Mouse (Mus musculus) forebrain, embryonic 14.5 days (tissue): ENCODE measurements around the gene Nectin1. TPM values are rescaled to one million over a fixed set of nuclear protein-coding genes. Genes with fewer than 3 reads are reported as not detected.

ENCODE experiments used
- ATAC-seq: fragments of 200-750 bp; cut with Nextera tagmentation; 2 replicates; pipeline ENCODE4 v1.8.0; 2017; ENCODE audit warnings: mild to moderate bottlenecking, moderate library complexity
- DNase-seq: peaks from one replicate; pipeline ENCODE4 v3.0.0-alpha.2; 2015; ENCODE audit warnings: low spot score
- H3K27ac ChIP-seq: fragments of 300-500 bp; sonication (generic); 2 replicates; pipeline ENCODE4 v1.5.1; 2014; ENCODE audit warnings: low read depth, mild to moderate bottlenecking, control low read depth, low read length, moderate library complexity
- H3K27me3 ChIP-seq: fragments of 300-500 bp; sonication (generic); replicated peaks from 2 replicates; pipeline ENCODE4 v1.6.1; 2014; ENCODE audit warnings: low read length, control low read depth, mixed read lengths; ENCODE audit not compliant: control insufficient read depth, insufficient read depth
- H3K36me3 ChIP-seq: fragments of 300-500 bp; sonication (generic); 2 replicates; pipeline ENCODE4 v1.6.1; 2014; ENCODE audit warnings: low read length, control low read depth; ENCODE audit not compliant: control insufficient read depth, insufficient read depth
- H3K4me1 ChIP-seq: fragments of 300-500 bp; sonication (generic); 2 replicates; pipeline ENCODE4 v1.6.1; 2014; ENCODE audit warnings: antibody characterized with exemption, low read length, control low read depth; ENCODE audit not compliant: control insufficient read depth, insufficient read depth
- H3K4me2 ChIP-seq: fragments of 300-500 bp; sonication (generic); 2 replicates; pipeline ENCODE4 v1.6.1; 2014; ENCODE audit warnings: mild to moderate bottlenecking, control low read depth, low read length
- H3K4me3 ChIP-seq: fragments of 300-500 bp; sonication (generic); 2 replicates; pipeline ENCODE4 v1.5.1; 2014; ENCODE audit warnings: low read depth, low read length, control low read depth
- H3K9ac ChIP-seq: fragments of 300-500 bp; sonication (generic); 2 replicates; pipeline ENCODE4 v1.6.1; 2014; ENCODE audit warnings: mild to moderate bottlenecking, low read length, control low read depth, moderate library complexity
- H3K9me3 ChIP-seq: fragments of 300-500 bp; sonication (generic); replicated peaks from 2 replicates; pipeline ENCODE4 v1.6.1; 2016; ENCODE audit warnings: low read length, control low read depth, mixed read lengths; ENCODE audit not compliant: control insufficient read depth
- WGBS: fragments of 180-500 bp; shearing (Covaris S2); extraction: QIAGEN DNeasy Blood & Tissue Kit; methylation state at CpG from one replicate; pipeline ENCODE4 v1.1.7; 2014; 5-methylcytosine and 5-hydroxymethylcytosine counted together
- polyA plus RNA-seq: library from polyadenylated mRNA; unstranded; fragments of >200 nt; fragmentation: Nextera tagmentation; extraction: Ambion mirVana; gene quantifications from 2 replicates; pipeline ENCODE4 v1.2.1, GENCODE M21; 2014

The Nectin1 gene
- polyA plus RNA-seq, 1 experiment from 2014 or later = 8.5 TPM

GRCm38 (mm10) chr9:43765419-43766179, 21.8 kb downstream of the Nectin1 start:
- Histone ChIP-seq H3K36me3 (no peaks in the 10 kb centered on the region), H3K4me2 (no peak overlapping the region), H3K27ac (no peak overlapping the region), H3K4me1 (peaks cover 39% of the 10 kb centered on the region), H3K27me3 (no peaks in the 10 kb centered on the region), H3K9ac (peak overlapping the region; percentile 10; the same call in 1 of the 2 replicates), H3K9me3 (no peaks in the 10 kb centered on the region; the same call in 1 of the 2 replicates), H3K4me3 (no peak overlapping the region)
- DNase-seq = no peak
- WGBS = 70% methylated on average over 14 of the region's 14 CpGs
- ATAC-seq = no peak

GRCm38 (mm10) chr9:43768779-43769178, 25.0 kb downstream of the Nectin1 start:
- ATAC-seq (peak; percentile 71), DNase-seq (peak; percentile 67)
- Histone ChIP-seq H3K4me2 (no peak overlapping the region), H3K9ac (peak overlapping the region; percentile 13; the same call in 1 of the 2 replicates), H3K4me1 (peaks cover 23% of the 10 kb centered on the region), H3K36me3 (no peaks in the 10 kb centered on the region), H3K9me3 (no peaks in the 10 kb centered on the region; the same call in 1 of the 2 replicates), H3K27ac (peak overlapping the region; percentile 54; the same call in 1 of the 2 replicates), H3K27me3 (no peaks in the 10 kb centered on the region), H3K4me3 (no peak overlapping the region)
- 19% methylated on average over 4 of the region's 4 CpGs for WGBS

GRCm38 (mm10) chr9:43769228-43769627, 25.4 kb downstream of the Nectin1 start:
- Histone ChIP-seq H3K4me2 (no peak overlapping the region), H3K27ac (0 out of 2 replicates have a peak overlapping the region, but pooled peaks have one; percentile 54), H3K9ac (no peak overlapping the region), H3K4me1 (peaks cover 23% of the 10 kb centered on the region), H3K9me3 (no peaks in the 10 kb centered on the region), H3K4me3 (no peak overlapping the region), H3K27me3 (no peaks in the 10 kb centered on the region), H3K36me3 (no peaks in the 10 kb centered on the region)
- DNase-seq (no peak), ATAC-seq (no peak)
- 81% methylated on average over 7 of the region's 7 CpGs for WGBS

GRCm38 (mm10) chr9:43769940-43770339, 26.2 kb downstream of the Nectin1 start:
- Histone ChIP-seq H3K9ac (no peak overlapping the region), H3K36me3 (no peaks in the 10 kb centered on the region), H3K4me2 (no peak overlapping the region), H3K27ac (no peak overlapping the region), H3K9me3 (no peaks in the 10 kb centered on the region), H3K4me1 (peaks cover 23% of the 10 kb centered on the region), H3K4me3 (no peak overlapping the region), H3K27me3 (no peaks in the 10 kb centered on the region)
- 77% methylated on average over 4 of the region's 4 CpGs for WGBS
- ATAC-seq (no peak), DNase-seq (no peak)

- Histone ChIP-seq H3K4me3 (no peak overlapping the region), H3K9me3 (no peaks in the 10 kb centered on the region), H3K27me3 (no peaks in the 10 kb centered on the region), H3K9ac (no peak overlapping the region), H3K4me2 (no peak overlapping the region), H3K36me3 (no peaks in the 10 kb centered on the region), H3K27ac (no peak overlapping the region), H3K4me1 (peaks cover 23% of the 10 kb centered on the region)
- no peak for DNase-seq
- 65% methylated on average over 1 of the region's 1 CpGs for WGBS
- ATAC-seq = no peak
Measured at GRCm38 (mm10) chr9:43771041-43771440, 27.3 kb downstream of the Nectin1 start.

- H3K27ac ChIP-seq = no peak overlapping the region
- ATAC-seq (no peak), DNase-seq (no peak)
- H3K36me3 ChIP-seq = no peaks in the 10 kb centered on the region
- H3K9ac ChIP-seq = no peak overlapping the region
- H3K9me3 ChIP-seq = no peaks in the 10 kb centered on the region
- no peak overlapping the region for H3K4me3 ChIP-seq
- WGBS = 91% methylated on average over 6 of the region's 6 CpGs
- no peaks in the 10 kb centered on the region for H3K27me3 ChIP-seq
- no peak overlapping the region for H3K4me2 ChIP-seq
- peaks cover 25% of the 10 kb centered on the region for H3K4me1 ChIP-seq
Measured at GRCm38 (mm10) chr9:43772460-43772859, 28.7 kb downstream of the Nectin1 start.

- no peak for DNase-seq
- Histone ChIP-seq H3K4me1 (peaks cover 21% of the 10 kb centered on the region), H3K9me3 (no peaks in the 10 kb centered on the region), H3K4me3 (no peak overlapping the region), H3K36me3 (no peaks in the 10 kb centered on the region), H3K27ac (no peak overlapping the region), H3K9ac (no peak overlapping the region), H3K4me2 (no peak overlapping the region), H3K27me3 (no peaks in the 10 kb centered on the region)
- 87% methylated on average over 2 of the region's 2 CpGs for WGBS
- no peak for ATAC-seq
Measured at GRCm38 (mm10) chr9:43773521-43773920, 29.7 kb downstream of the Nectin1 start.

GRCm38 (mm10) chr9:43774427-43774826, 30.6 kb downstream of the Nectin1 start:
- Histone ChIP-seq H3K4me2 (no peak overlapping the region), H3K4me1 (peaks cover 12% of the 10 kb centered on the region), H3K9me3 (no peaks in the 10 kb centered on the region), H3K36me3 (no peaks in the 10 kb centered on the region), H3K9ac (no peak overlapping the region), H3K27me3 (no peaks in the 10 kb centered on the region), H3K4me3 (no peak overlapping the region), H3K27ac (no peak overlapping the region)
- 79% methylated on average over 5 of the region's 5 CpGs for WGBS
- no peak for DNase-seq
- ATAC-seq = no peak

- peak; percentile 37 for ATAC-seq
- H3K27ac ChIP-seq = no peak overlapping the region
- H3K9me3 ChIP-seq = no peaks in the 10 kb centered on the region
- peaks cover 11% of the 10 kb centered on the region for H3K4me1 ChIP-seq
- no peaks in the 10 kb centered on the region for H3K27me3 ChIP-seq
- 12% methylated on average over 3 of the region's 3 CpGs for WGBS
- H3K4me2 ChIP-seq = no peak overlapping the region
- no peaks in the 10 kb centered on the region for H3K36me3 ChIP-seq
- H3K9ac ChIP-seq = no peak overlapping the region
- peak; percentile 61 for DNase-seq
- no peak overlapping the region for H3K4me3 ChIP-seq
Measured at GRCm38 (mm10) chr9:43776231-43776630, 32.4 kb downstream of the Nectin1 start.
